Comparison of ENCODE assay signal across 8 mouse cellular contexts in the genomic region with DNA sequence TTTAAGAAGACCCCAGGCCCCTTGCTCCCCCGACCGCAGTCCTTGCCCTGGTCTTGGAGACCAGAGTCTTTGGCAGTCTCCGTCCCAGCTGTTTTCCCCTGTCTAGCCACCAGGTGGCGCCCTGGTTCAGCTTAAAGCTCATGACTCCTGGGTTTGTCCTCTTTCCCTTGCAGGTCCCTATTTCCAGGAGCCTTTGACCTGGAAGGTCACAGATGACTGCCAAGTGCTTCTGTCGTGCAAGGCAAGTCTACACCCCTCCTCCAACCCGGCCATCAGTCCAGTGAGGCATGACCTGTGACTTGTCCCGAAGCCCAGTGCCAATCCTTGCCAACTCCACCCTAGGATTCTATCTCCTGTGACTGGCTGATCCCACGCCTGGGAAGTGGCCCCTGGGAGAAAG. TPM values are rescaled to one million over a fixed set of nuclear protein-coding genes. Genes with fewer than 3 reads are reported as not detected.
DNase-seq lines count a peak whose midpoint lies in the region; ATAC-seq and TF ChIP-seq lines count a peak whose summit lies in the region.

No protein-coding gene starts in this region.

- no peak for TF ChIP-seq POLR2A in liver, adult 2 months (IDR thresholded peaks at IDR 0.05; ENCODE audit: extremely low read depth, insufficient read depth, low read length)

- TF ChIP-seq CTCF in liver, adult 2 months (IDR thresholded peaks at IDR 0.05; ENCODE audit: low read depth, low read length), result peak; percentile 97

- H3K4me1 ChIP-seq in kidney, embryonic 16.5 days (ENCODE audit: insufficient read depth, low read length), result 0 out of 2 replicates have a peak, but pooled peaks cover 4% of the 10 kb centered on the region
- no peaks in the 10 kb centered on the region for H3K4me1 ChIP-seq in liver, adult 2 months (ENCODE audit: control insufficient read depth, insufficient read depth, low read length)
- no peaks in the 10 kb centered on the region for H3K4me1 ChIP-seq in neural tube, embryonic 13.5 days (replicated peaks)

- H3K27ac ChIP-seq in kidney, embryonic 16.5 days (ENCODE audit: low read length), result no peak overlapping the region
- no peak overlapping the region for H3K27ac ChIP-seq in liver, adult 2 months (replicated peaks; ENCODE audit: insufficient read depth, low read depth, low read length)
- H3K27ac ChIP-seq in neural tube, embryonic 13.5 days (replicated peaks), result no peak overlapping the region

- no peak overlapping the region for H3K4me2 ChIP-seq in kidney, embryonic 16.5 days (replicated peaks; ENCODE audit: low read depth, low read length)
- H3K4me2 ChIP-seq in neural tube, embryonic 13.5 days, result no peak overlapping the region

- WGBS in kidney, embryonic 16.5 days, result 14% methylated on average over 8 of the region's 8 CpGs
- WGBS in liver, adult 2 months, result 2% methylated on average over 8 of the region's 8 CpGs
- 21% methylated on average over 8 of the region's 8 CpGs for WGBS in neural tube, embryonic 13.5 days

- peak; percentile 69 for ATAC-seq in granulocyte monocyte progenitor cell, adult 5-6 weeks (replicated peaks; ENCODE audit: poor library complexity, severe bottlenecking)
- peak; percentile 80 for ATAC-seq in kidney, embryonic 16.5 days (ENCODE audit: low FRiP score, low TSS enrichment)
- ATAC-seq in neural tube, embryonic 13.5 days (ENCODE audit: low read depth), result peak; percentile 40; the same call in 1 of the 2 replicates

- H3K4me3 ChIP-seq in kidney, embryonic 16.5 days (ENCODE audit: low read length), result no peak overlapping the region
- H3K4me3 ChIP-seq in liver, adult 2 months (ENCODE audit: insufficient read depth, low read depth, low read length), result no peak overlapping the region
- H3K4me3 ChIP-seq in neural tube, embryonic 13.5 days, result no peak overlapping the region

- H3K36me3 ChIP-seq in kidney, embryonic 16.5 days (ENCODE audit: insufficient read depth, low read length), result no peaks in the 10 kb centered on the region
- H3K36me3 ChIP-seq in liver, adult 2 months (ENCODE audit: control insufficient read depth, insufficient read depth, low read length), result no peaks in the 10 kb centered on the region
- no peaks in the 10 kb centered on the region for H3K36me3 ChIP-seq in neural tube, embryonic 13.5 days

- H3K9ac ChIP-seq in kidney, embryonic 16.5 days (replicated peaks; ENCODE audit: low read length), result no peak overlapping the region
- H3K9ac ChIP-seq in liver, adult 2 months (ENCODE audit: low read depth, low read length), result no peak overlapping the region
- H3K9ac ChIP-seq in neural tube, embryonic 13.5 days, result no peak overlapping the region

- H3K9me3 ChIP-seq in kidney, embryonic 16.5 days (ENCODE audit: low read length), result 0 out of 2 replicates have a peak, but pooled peaks cover 4% of the 10 kb centered on the region
- H3K9me3 ChIP-seq in neural tube, embryonic 13.5 days, result no peaks in the 10 kb centered on the region

- H3K27me3 ChIP-seq in kidney, embryonic 16.5 days (ENCODE audit: insufficient read depth, low read length), result no peaks in the 10 kb centered on the region
- H3K27me3 ChIP-seq in liver, adult 2 months (ENCODE audit: control insufficient read depth, insufficient read depth, low read length), result no peaks in the 10 kb centered on the region
- H3K27me3 ChIP-seq in neural tube, embryonic 13.5 days, result no peaks in the 10 kb centered on the region

- DNase-seq in 416B (ENCODE audit: low read depth), result peak; percentile 75
- DNase-seq in adrenal gland, adult 18-20 months (ENCODE audit: low spot score in 2 of 2), result peak; percentile 93 to 94
- DNase-seq in embryo, embryonic 10 days (ENCODE audit: low spot score), result peak; percentile 94
- DNase-seq in liver, adult 2 months (ENCODE audit: extremely low read depth, low read depth, low spot score), result peak; percentile 100
- DNase-seq in testis, postnatal 10 days (ENCODE audit: low spot score), result peak; percentile 95

- H3K79me2 ChIP-seq in liver, adult 2 months (ENCODE audit: control insufficient read depth, insufficient read depth, low read length), result no peaks in the 10 kb centered on the region

RNA-seq across cellular contexts. Expression of gene Myom3, which starts 42.0 kb away (rescaled TPM):
- total RNA-seq in adrenal gland, adult 18-20 months (2021), result 1 to 10 TPM in 1 of 2 experiments, under 1 TPM in 1; 0.20 to 1.1 TPM
- total RNA-seq in granulocyte monocyte progenitor cell, adult 5-6 weeks (2014; fragmentation: Nextera tagmentation), result not detected in 2 replicates
- total RNA-seq in granulocyte monocyte progenitor cell, adult 5-6 weeks (2017), result not detected in 2 replicates
- 0.76 and 0.86 TPM in 2 replicates for polyA plus RNA-seq in kidney, embryonic 16.5 days (2015; fragmentation: Nextera tagmentation; extraction: Ambion mirVana)
- under 0.01 and 0.46 TPM in 2 replicates for total RNA-seq in liver, adult 2 months (2014; rRNA removed)
- polyA plus RNA-seq in liver, adult 2 months (2012; rRNA removed), result 0.09 and 0.12 TPM in 2 replicates
- polyA plus RNA-seq in neural tube, embryonic 13.5 days (2015; fragmentation: Nextera tagmentation; extraction: Ambion mirVana), result 0.33 and 0.83 TPM in 2 replicates

RNA-seq across cellular contexts. Expression of gene Srsf10, which starts 54.0 kb away (rescaled TPM):
- total RNA-seq in adrenal gland, adult 18-20 months (2021), result 100 to 1,000 TPM in 1 of 2 experiments, 10 to 100 TPM in 1; 95.5 to 115 TPM
- 140 TPM in 2 replicates for total RNA-seq in granulocyte monocyte progenitor cell, adult 5-6 weeks (2014; fragmentation: Nextera tagmentation)
- total RNA-seq in granulocyte monocyte progenitor cell, adult 5-6 weeks (2017), result 191 and 201 TPM in 2 replicates
- 242 and 253 TPM in 2 replicates for polyA plus RNA-seq in kidney, embryonic 16.5 days (2015; fragmentation: Nextera tagmentation; extraction: Ambion mirVana)
- total RNA-seq in liver, adult 2 months (2014; rRNA removed), result 32.9 and 37.0 TPM in 2 replicates
- 31.3 and 36.4 TPM in 2 replicates for polyA plus RNA-seq in liver, adult 2 months (2012; rRNA removed)
- 198 and 233 TPM in 2 replicates for polyA plus RNA-seq in neural tube, embryonic 13.5 days (2015; fragmentation: Nextera tagmentation; extraction: Ambion mirVana)
